Mouse (Mus musculus): ENCODE measurements at regions not wholly inside any gene's neighbourhood (a gene's known extent, or its start where the extent isn't known, plus 50 kb on each side); places are given as distances from the start of the nearest gene placed in this dataset.

DNA sequence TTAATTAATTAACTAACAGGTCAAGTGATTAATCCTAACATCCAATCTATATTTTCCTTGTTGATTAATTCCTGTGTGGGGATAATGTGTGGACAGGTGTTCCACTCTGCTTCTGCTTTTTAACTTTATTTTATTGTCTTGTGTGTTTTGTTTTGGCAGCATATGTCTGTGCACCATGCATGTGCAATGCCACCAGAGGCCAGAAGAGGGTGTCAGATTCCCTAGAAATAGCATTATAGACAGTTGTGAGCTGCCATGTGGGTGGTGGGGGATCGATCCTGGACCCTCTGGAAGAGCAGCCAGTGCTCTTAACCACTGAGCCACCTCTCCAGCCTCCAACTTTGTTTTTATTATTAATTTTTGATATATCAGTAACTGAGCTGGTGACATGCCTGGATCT lies 65.6 kb downstream of the En1 start:
- no peak for DNase-seq (ENCODE audit: low read depth)

DNA sequence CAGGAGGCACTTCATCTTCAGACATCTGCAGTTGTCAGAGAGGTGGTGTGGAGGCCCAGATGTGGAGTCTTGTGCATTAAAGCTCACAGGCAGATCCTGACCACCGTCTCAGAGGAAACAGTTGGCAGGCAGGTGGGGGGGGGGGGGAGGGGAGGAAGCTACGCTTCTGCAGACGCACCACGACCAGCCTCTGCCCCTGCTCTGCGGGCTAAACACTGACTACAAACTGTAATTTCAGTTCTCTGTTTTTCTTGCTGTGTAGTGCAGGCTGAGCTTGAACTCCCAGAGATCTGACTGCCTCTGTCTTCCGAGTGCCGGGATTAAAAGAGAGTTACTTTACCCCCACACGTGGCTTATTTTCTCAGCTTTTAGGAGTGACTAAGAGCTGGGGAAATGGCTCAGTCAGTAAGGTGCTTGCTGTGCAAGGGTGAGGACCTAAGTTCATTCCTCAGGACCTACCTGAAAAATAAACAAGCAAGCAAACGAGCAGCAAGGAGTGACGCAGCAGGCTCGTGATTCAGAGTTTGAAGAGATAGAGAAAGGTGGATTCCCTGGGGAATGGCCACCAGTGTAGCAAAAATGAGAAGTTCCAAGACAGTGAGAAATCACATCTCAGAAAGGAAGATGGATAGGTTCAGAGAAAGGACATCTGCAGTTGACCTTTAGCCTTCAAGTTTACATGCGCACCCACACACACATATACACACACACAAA lies 81.5 kb downstream of the En1 start:
- DNase-seq (ENCODE audit: low read depth): no peak

DNA sequence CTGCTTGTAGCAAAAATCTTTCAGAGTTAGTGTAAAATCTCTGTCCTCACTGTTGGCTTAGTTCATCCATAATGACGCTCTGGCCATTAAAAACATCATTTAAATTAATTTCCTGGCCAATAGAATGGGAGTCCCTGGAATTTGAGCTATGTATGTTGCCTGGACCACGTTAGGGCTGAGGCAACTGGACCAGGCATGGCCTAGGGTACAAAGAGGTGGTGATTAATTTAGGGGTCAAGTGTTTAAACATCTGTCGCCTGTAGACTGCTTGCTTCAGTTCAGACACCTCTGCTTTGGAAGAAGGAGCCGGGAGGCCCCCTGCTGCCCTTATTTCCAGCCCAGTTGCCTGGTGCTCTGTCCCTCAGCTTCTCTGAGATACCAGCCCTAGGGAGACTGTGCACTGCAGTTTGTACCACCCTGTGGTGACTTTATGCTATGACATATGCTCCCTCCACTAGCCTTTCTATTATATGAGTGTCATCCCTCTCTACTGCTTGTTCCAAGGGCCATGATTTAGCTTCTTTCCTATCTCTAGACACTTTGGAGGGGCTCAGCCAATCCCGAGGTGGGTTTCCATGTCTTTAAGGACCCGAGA lies 83.5 kb downstream of the En1 start:
- no peak for DNase-seq (ENCODE audit: low read depth)

DNA sequence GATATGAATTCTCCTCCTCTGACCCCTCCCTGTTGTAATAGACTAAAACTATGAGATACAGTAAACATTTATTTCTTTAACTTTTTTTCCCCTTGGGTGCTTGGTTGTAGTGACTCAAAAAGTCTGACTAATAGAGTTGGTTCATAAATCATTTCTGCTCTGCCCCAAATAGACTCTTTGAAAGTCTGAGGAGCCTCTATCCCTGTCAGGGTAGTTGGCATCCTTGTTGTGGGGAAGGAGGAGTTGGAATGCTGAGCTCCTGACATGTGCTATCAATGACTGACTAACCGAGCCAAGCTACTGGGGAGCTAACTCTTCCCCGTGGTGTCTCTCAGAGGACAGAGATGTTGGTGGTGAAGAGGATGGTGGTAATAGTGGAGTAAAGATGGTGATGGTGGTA lies 89.4 kb downstream of the En1 start:
- no peak for DNase-seq (ENCODE audit: low read depth)

DNA sequence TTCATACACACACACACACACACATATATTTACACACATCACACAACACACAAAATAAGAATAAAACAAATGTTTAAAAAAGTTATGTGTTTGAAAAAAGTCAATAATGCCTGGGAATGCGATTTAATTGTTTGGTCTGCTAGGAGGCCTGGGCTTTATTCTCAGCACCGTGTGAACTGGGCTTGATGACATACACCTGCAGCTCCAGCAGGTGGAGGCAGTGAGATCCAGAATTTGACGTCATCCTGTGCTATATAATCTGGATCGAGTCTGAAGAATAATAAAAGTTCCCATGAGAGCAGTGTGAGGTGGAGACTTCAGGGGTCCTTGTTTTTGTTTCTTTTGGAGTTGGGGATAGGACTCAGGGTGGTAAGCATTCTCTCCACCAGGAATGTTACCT lies 96.0 kb downstream of the En1 start:
- DNase-seq (ENCODE audit: low read depth): no peak

DNA sequence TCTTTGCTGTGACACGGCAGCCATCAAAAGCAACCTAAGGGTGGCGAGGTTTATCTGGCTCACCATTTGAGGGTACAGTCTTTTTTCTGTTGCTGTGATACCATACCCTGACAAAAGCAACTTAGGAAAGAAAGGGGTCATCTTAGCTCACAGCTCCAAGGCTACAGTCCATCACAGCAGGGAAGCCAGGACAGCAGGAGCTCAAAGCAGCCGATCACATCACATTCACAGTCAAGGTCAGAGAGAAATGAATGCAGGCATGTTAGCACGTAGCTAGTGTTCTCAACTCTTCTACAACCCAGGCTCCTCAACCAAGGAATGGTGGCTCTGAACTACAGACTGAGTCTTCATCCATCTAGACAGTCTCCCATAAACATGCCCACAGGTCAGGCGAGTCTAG lies 102.0 kb downstream of the En1 start:
- no peak for DNase-seq (ENCODE audit: low read depth)

GRCm38 (mm10) chr1:120706011-120706410 lies 103.8 kb downstream of the En1 start:
- no peak for DNase-seq (ENCODE audit: low read depth)

DNA sequence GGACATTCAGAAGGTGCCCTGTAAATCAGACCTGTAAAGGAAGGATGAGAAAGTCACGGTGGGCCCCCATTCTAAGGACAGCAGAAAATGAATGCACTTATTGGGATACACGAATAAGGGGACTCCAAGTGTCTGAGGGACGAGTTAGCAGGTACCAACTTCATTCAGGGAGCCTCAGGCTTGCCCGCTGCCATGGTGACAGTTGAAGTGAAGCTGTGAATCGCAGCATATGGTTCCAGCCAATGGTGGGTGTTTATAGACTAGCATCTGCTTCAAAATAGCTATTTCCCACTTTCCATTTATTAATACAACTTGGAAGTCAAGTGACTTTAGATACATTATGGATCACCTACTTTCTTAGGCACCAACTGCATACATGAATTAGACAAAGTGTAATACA lies 106.3 kb downstream of the En1 start:
- DNase-seq (ENCODE audit: low read depth): no peak

GRCm38 (mm10) chr1:120715105-120715877 lies 113.1 kb downstream of the En1 start:
- DNase-seq (ENCODE audit: low read depth): no peak

DNA sequence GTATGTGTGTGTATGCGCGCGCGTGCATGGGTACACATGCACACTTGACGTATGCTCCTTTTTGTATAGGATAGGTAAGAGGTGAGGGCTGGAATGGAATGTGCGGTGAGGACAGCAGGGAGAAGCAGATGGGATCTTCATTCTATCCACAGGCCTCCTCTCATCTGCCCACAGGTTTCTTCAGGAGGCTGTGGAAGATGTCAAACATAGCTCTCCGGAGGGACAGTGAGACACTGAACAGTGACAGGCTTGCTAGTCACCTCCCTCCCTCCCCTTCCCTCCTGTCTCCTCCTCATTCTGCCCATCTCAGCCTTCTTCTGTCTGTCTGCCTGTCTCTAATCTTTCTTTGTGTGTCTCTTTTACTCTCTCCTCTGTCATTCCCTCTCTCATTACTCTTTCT lies 124.6 kb downstream of the En1 start:
- DNase-seq (ENCODE audit: low read depth): no peak

DNA sequence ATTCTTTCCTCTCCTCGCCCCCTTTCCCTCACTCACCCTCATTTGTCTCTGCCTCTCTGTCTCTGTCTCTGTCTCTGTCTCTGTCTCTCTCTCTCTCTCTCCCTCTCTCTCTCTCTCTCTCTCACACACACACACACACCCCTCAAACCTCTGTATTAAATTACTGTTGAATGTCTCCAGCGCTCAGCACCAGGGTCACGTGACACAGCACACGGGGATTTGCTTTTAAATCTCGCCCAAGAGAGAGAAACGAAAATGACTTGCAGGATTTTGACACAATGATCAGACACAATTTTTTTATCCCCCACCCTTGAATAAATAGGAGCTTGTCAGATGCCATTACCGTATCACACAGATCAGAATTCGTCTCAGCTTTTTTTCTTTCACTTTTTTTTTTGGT lies 125.2 kb downstream of the En1 start:
- no peak for DNase-seq (ENCODE audit: low read depth)

DNA sequence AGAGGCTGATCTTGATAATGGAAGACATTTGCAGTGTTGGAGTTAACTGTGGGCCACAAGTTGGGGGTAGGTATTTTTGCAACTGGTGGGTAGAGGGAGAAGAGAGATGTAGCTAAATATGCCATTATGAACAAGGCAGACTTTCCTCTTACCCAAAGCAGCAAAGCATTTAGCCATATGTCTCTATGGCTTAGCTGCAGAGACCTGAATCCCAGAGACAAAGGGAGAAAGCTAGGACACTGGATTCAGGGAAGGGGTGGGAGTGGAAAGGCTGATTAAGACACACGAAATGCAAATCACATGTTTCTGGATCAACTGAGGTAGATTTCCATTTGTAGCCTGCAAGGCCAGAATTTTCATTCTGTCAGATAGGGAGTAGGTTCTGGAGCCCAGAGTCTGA lies 129.8 kb downstream of the En1 start:
- no peak for DNase-seq (ENCODE audit: low read depth)

DNA sequence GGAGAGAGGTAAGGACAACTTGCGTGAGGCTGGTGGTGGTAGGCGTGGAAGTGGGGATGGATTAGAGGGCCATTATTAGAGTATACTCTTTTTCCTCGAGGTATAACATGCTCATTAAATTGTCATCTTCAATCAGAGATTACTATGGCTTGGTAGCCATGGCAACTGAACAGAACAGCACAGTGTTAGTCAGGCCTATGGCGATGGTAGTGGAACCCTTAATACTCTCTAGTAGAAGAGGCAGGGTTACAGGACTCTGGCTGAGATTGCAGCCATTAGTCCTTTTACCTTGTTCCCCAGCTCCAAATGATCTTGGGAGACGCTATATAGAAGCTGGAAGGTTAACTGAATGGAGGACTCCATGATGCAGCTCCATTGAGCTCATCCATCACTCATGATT lies 131.5 kb downstream of the En1 start:
- no peak for DNase-seq (ENCODE audit: low read depth)

- no peak for DNase-seq (ENCODE audit: low read depth)
These were observed 132.6 kb downstream of the En1 start for GRCm38 (mm10) chr1:120734846-120735245.

- no peak for DNase-seq (ENCODE audit: low read depth)
These were observed 137.3 kb downstream of the En1 start for GRCm38 (mm10) chr1:120739499-120739898.

DNA sequence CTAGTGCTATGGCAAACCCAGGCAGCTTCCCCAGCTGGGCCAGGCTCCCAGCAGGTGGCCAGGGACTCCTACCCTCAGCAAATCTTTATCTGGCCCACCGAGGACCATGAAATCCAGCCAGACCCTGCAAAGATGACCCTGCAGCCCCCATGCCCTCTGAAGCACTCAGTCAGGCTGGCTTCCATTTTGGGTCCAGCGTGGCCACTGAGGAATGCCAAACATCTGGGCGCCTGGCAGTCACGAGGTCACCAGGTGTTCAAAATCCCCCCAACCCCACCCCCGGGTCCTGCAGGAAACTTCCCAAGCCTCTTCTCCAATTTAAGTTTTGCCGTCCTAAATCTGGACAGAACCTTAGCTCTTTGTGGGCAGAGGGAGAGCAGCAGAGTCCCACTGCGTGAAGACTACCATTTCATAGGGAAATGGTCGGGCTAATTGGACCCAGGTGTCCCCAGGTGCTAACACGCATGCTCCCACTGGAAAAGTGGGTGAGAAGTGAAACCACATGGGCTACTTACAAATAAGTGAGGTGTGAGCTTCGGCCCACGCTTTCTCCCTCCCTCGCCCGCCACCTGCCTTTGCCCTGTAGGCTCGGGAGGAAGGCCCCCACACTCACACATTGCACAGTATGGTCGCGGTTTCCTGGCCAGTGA lies 139.0 kb downstream of the En1 start:
- DNase-seq (ENCODE audit: low read depth): no peak

DNA sequence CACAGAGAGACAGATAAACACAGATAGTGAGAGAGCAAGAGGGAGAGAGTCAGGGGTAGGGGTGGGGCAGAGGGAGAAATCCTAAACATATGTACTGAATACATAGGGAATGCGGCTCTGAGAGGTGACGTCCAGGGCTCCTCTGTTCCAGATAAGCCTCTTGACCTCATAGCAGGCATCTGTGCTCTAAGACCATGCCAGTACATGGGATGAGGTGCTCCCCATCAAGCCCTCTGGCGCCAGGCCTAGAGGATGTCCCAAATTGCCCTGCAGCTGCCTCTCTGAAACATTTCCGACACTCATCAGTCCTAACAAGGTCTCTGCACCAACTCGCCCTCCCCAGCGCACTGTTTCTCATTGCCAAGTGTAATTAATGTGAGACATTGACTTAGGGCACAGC lies 146.7 kb downstream of the En1 start:
- DNase-seq (ENCODE audit: low read depth): no peak

GRCm38 (mm10) chr1:120753406-120753805 lies 151.2 kb downstream of the En1 start:
- no peak for DNase-seq (ENCODE audit: low read depth)

DNA sequence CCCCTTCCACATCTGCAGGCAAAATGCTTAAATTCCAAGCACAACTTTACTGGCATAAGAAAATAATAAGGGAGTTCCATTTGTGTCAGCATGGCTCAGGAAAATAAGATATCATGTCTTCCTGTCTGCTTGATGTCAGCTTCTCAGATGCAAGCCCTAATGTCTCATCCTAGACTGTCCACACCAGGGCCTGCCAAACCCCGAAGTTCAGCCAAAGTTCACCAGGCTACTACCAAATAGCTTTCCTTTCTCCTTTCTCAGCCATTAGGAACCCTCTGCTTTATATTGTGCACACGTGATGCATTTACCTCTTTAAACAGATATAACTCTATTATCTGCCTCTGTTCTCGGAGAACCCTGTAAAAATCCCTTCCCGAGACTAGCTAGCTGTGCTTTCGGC lies 152.1 kb downstream of the En1 start:
- DNase-seq (ENCODE audit: low read depth): no peak

DNA sequence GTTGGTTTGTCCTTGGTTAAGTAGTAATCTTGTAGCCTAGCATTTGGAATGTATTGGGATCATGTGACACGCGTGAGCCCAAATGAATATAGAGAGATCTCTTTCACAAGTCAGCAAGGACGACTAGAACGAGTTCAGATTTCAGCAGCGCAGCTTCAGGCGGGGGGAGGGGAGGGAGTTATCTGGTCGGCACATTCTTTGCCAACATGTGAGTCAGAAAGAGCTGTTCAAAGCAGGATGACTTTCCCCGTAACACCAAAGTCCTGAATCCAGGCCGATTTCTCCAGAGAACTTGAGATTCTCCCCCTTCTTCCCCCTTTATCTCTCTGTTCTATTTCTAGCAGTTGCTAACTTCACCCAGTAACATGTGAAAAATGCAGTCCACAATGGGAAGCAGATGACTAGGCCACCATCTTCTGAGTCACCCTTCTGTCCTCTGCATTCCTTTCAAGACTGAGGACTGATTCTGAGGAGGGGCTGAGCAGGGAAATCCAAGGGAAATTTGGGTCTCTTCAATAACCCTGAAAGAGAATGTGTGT lies 155.1 kb downstream of the En1 start:
- no peak for DNase-seq (ENCODE audit: low read depth)

DNA sequence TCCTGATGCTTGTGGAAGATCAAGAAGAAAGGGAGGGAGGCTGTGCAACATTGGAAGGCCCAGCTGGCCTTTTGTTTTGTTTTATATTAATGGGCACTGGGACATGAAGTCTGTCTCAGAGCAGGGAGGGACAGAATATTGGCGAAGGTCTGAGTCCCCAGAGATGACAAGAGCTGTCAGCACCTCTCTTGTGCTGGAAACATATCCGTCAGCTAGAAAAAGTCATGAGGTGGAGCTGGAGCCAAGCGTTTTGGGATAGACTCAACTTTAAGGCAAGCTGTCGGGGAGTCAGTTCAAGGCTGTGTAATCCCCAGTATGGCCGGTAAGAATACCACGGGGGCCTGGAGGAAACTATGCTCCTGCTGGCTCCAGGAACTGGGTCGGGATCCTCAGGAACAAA lies 156.0 kb downstream of the En1 start:
- DNase-seq (ENCODE audit: low read depth): no peak

- DNase-seq (ENCODE audit: low read depth): no peak
These were observed 156.5 kb downstream of the En1 start for GRCm38 (mm10) chr1:120758762-120759161.

DNA sequence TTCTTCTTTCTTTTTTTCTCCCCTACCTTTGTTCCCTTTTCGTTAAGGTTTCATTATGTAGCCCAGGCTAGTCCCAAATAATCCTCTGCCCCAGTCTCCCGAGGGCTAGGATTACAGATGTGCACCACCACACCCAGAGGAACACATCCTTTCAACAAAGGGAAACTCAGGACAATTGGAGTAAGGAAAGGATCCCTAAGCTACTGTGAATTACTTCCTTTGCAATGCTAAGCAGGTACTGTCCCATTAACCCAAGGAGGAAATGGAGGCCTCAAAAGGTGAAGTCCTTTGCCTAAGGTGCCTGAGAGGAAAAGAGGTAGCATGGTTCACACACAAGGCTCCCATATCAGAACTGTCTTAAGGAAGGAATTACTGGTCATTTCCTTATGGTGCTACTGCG lies 157.2 kb downstream of the En1 start:
- no peak for DNase-seq (ENCODE audit: low read depth)

Data from induced T-regulatory cell, adult 2 months (primary cell).